Mouse (Mus musculus): ENCODE measurements around the gene Trp63. TPM values are rescaled to one million over a fixed set of nuclear protein-coding genes. Genes with fewer than 3 reads are reported as not detected.

The Trp63 gene
- polyA plus RNA-seq, 1 experiment from 2014 or later, result 0.21 TPM

GRCm38 (mm10) chr16:25786457-25786856 is 102.9 kb downstream of the Trp63 start:
- no peak for ATAC-seq (ENCODE audit: low FRiP score)
- Histone ChIP-seq H3K9ac (no peak overlapping the region), H3K36me3 (no peaks in the 10 kb centered on the region), H3K4me3 (no peak overlapping the region), H3K27ac (no peak overlapping the region), H3K27me3 (no peaks in the 10 kb centered on the region), H3K4me2 (no peak overlapping the region), H3K4me1 (replicated peaks) (no peaks in the 10 kb centered on the region), H3K9me3 (no peaks in the 10 kb centered on the region)
- 86% methylated on average over 5 of the region's 5 CpGs for WGBS

GRCm38 (mm10) chr16:25792640-25793266 is 109.2 kb downstream of the Trp63 start:
- Histone ChIP-seq H3K4me1 (replicated peaks) (no peaks in the 10 kb centered on the region), H3K27ac (no peak overlapping the region), H3K4me2 (no peak overlapping the region), H3K9ac (no peak overlapping the region), H3K4me3 (no peak overlapping the region), H3K36me3 (no peaks in the 10 kb centered on the region), H3K27me3 (no peaks in the 10 kb centered on the region), H3K9me3 (no peaks in the 10 kb centered on the region)
- ATAC-seq (ENCODE audit: low FRiP score), result no peak
- WGBS, result 77% methylated on average over 5 of the region's 5 CpGs

GRCm38 (mm10) chr16:25797732-25798294 is 114.2 kb downstream of the Trp63 start:
- no peaks in the 10 kb centered on the region for H3K27me3 ChIP-seq
- no peaks in the 10 kb centered on the region for H3K36me3 ChIP-seq
- H3K4me3 ChIP-seq, result no peak overlapping the region
- no peak for ATAC-seq (ENCODE audit: low FRiP score)
- no peak overlapping the region for H3K4me2 ChIP-seq
- H3K27ac ChIP-seq, result no peak overlapping the region
- H3K4me1 ChIP-seq (replicated peaks), result no peaks in the 10 kb centered on the region
- 87% methylated on average over 4 of the region's 4 CpGs for WGBS
- H3K9ac ChIP-seq, result no peak overlapping the region
- no peaks in the 10 kb centered on the region for H3K9me3 ChIP-seq

GRCm38 (mm10) chr16:25799618-25800017 is 116.1 kb downstream of the Trp63 start:
- Histone ChIP-seq H3K36me3 (no peaks in the 10 kb centered on the region), H3K9me3 (no peaks in the 10 kb centered on the region), H3K9ac (no peak overlapping the region), H3K27ac (no peak overlapping the region), H3K4me1 (replicated peaks) (no peaks in the 10 kb centered on the region), H3K27me3 (no peaks in the 10 kb centered on the region), H3K4me3 (no peak overlapping the region), H3K4me2 (no peak overlapping the region)
- ATAC-seq (ENCODE audit: low FRiP score), result no peak

- Histone ChIP-seq H3K4me1 (replicated peaks) (no peaks in the 10 kb centered on the region), H3K4me2 (no peak overlapping the region), H3K27me3 (no peaks in the 10 kb centered on the region), H3K9ac (no peak overlapping the region), H3K27ac (no peak overlapping the region), H3K36me3 (no peaks in the 10 kb centered on the region), H3K9me3 (no peaks in the 10 kb centered on the region), H3K4me3 (no peak overlapping the region)
- ATAC-seq (ENCODE audit: low FRiP score), result no peak
- WGBS, result 80% methylated on average over 3 of the region's 3 CpGs
These were observed 121.4 kb downstream of the Trp63 start for GRCm38 (mm10) chr16:25804955-25805354.

- Histone ChIP-seq H3K27me3 (no peaks in the 10 kb centered on the region), H3K36me3 (no peaks in the 10 kb centered on the region), H3K4me2 (no peak overlapping the region), H3K4me3 (no peak overlapping the region), H3K4me1 (replicated peaks) (no peaks in the 10 kb centered on the region), H3K27ac (no peak overlapping the region), H3K9me3 (no peaks in the 10 kb centered on the region), H3K9ac (no peak overlapping the region)
- no peak for ATAC-seq (ENCODE audit: low FRiP score)
These were observed 123.6 kb downstream of the Trp63 start for GRCm38 (mm10) chr16:25807116-25807515.

- no peak overlapping the region for H3K4me3 ChIP-seq
- WGBS, result 21% methylated on average over 10 of the region's 10 CpGs
These were observed 134.4 kb downstream of the Trp63 start for GRCm38 (mm10) chr16:25817753-25818624.

GRCm38 (mm10) chr16:25826016-25826415 is 142.5 kb downstream of the Trp63 start:
- no peaks in the 10 kb centered on the region for H3K27me3 ChIP-seq
- H3K9me3 ChIP-seq, result no peaks in the 10 kb centered on the region
- no peaks in the 10 kb centered on the region for H3K36me3 ChIP-seq
- no peak overlapping the region for H3K27ac ChIP-seq
- H3K4me1 ChIP-seq (replicated peaks), result no peaks in the 10 kb centered on the region
- 76% methylated on average over 7 of the region's 7 CpGs for WGBS
- ATAC-seq (ENCODE audit: low FRiP score), result no peak
- no peak overlapping the region for H3K9ac ChIP-seq
- H3K4me3 ChIP-seq, result no peak overlapping the region
- H3K4me2 ChIP-seq, result no peak overlapping the region

More at GRCm38 (mm10) chr16:25817753-25818624, 134.4 kb downstream of the Trp63 start:
- no peak overlapping the region for H3K27ac ChIP-seq
- no peaks in the 10 kb centered on the region for H3K9me3 ChIP-seq
- H3K9ac ChIP-seq, result no peak overlapping the region
- no peak overlapping the region for H3K4me2 ChIP-seq
- 0 out of 2 replicates have a peak, but pooled peaks cover 5% of the 10 kb centered on the region for H3K4me1 ChIP-seq (replicated peaks)
- H3K27me3 ChIP-seq, result no peaks in the 10 kb centered on the region
- H3K36me3 ChIP-seq, result no peaks in the 10 kb centered on the region
- 0 out of 2 replicates have a peak, but pooled peaks have one; percentile 43 for ATAC-seq (ENCODE audit: low FRiP score)

GRCm38 (mm10) chr16:25832576-25832975 is 149.0 kb downstream of the Trp63 start:
- no peak for ATAC-seq (ENCODE audit: low FRiP score)
- Histone ChIP-seq H3K27ac (no peak overlapping the region), H3K4me2 (no peak overlapping the region), H3K9ac (no peak overlapping the region), H3K27me3 (no peaks in the 10 kb centered on the region), H3K9me3 (no peaks in the 10 kb centered on the region), H3K4me3 (no peak overlapping the region), H3K36me3 (no peaks in the 10 kb centered on the region), H3K4me1 (replicated peaks) (no peaks in the 10 kb centered on the region)
- whole genome bisulfite sequencing, result 84% methylated on average over 4 of the region's 4 CpGs

- Histone ChIP-seq H3K27me3 (no peaks in the 10 kb centered on the region), H3K4me3 (no peak overlapping the region), H3K4me1 (replicated peaks) (no peaks in the 10 kb centered on the region), H3K4me2 (no peak overlapping the region), H3K27ac (no peak overlapping the region), H3K9ac (no peak overlapping the region), H3K9me3 (no peaks in the 10 kb centered on the region), H3K36me3 (no peaks in the 10 kb centered on the region)
- WGBS, result 91% methylated on average over 3 of the region's 3 CpGs
- no peak for ATAC-seq (ENCODE audit: low FRiP score)
These were observed 151.7 kb downstream of the Trp63 start for GRCm38 (mm10) chr16:25835301-25835700.

GRCm38 (mm10) chr16:25835723-25836122 is 152.2 kb downstream of the Trp63 start:
- 94% methylated on average over 5 of the region's 5 CpGs for WGBS
- Histone ChIP-seq H3K27me3 (no peaks in the 10 kb centered on the region), H3K27ac (no peak overlapping the region), H3K36me3 (no peaks in the 10 kb centered on the region), H3K4me3 (no peak overlapping the region), H3K9me3 (no peaks in the 10 kb centered on the region), H3K4me1 (replicated peaks) (no peaks in the 10 kb centered on the region), H3K4me2 (no peak overlapping the region), H3K9ac (no peak overlapping the region)
- ATAC-seq (ENCODE audit: low FRiP score), result no peak

GRCm38 (mm10) chr16:25842996-25843395 is 159.4 kb downstream of the Trp63 start:
- H3K4me3 ChIP-seq, result no peak overlapping the region
- no peaks in the 10 kb centered on the region for H3K36me3 ChIP-seq
- no peak overlapping the region for H3K27ac ChIP-seq
- no peaks in the 10 kb centered on the region for H3K4me1 ChIP-seq (replicated peaks)
- no peaks in the 10 kb centered on the region for H3K27me3 ChIP-seq
- H3K4me2 ChIP-seq, result no peak overlapping the region
- no peaks in the 10 kb centered on the region for H3K9me3 ChIP-seq
- no peak for ATAC-seq (ENCODE audit: low FRiP score)
- no peak overlapping the region for H3K9ac ChIP-seq
- WGBS, result 85% methylated on average over 6 of the region's 6 CpGs
